Mouse (Mus musculus) embryo, embryonic 11 days (tissue): Measurements from ENCODE around the gene Rabac1.

Source experiments
- DNase-seq: peaks from one replicate; pipeline ENCODE4 v3.0.0-alpha.2; 2015

The Rabac1 gene

DNA sequence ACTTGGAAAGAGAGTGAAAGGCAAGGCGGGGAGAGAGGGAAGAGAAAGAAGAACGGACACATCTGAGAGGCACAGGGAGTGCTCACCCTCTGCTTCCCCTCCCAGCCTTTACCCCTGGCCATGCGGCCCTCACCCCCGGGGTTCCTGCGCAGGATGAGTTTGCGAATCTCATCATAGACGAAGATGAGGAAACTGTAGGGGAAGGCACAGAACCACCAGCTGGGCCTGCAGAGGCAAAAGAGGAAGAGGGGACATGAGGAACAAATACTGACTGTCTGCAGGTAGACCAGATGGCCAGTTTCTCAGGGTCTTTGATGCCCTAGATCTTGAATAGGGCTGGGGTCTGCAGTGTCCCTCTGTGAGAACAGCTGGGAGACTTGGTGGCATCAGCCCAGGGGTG, 6.2 kb upstream of the Rabac1 start:
- DNase-seq, result no peak

DNA sequence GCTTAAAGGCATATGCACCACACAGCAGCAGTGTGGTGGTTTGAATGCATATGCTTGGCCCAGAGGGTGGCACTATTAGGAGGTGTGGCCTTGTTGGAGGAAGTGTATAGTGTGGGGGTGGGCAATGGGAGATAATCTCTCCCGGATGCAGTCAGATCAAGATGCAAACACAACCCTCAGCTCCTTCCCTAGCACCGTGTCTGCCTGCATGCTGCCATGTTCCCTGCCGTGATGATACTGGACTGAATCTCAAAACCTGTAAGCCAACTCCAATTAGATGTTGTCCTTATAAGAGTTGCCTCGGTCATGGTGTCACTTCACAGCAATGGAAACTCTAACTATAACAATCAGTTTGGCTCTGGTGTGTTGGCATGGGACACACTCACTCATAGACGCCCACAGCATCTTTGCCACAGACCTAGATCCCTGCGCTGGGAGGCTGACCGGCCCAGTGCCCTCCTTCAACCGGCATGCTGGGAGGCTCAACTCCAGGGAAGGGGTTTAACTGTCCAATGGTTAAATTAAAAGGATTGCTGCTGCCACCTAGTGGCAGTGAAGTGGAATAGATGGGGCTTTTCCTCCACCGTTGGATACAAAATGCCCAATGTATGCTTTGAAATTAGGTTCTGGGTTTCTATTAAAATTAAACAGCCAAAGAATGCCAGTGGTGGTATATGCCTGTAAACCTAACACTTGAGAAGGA, 2.5 kb upstream of the Rabac1 start:
- DNase-seq, result peak; percentile 72

- no peak for DNase-seq
These were observed 1.3 kb upstream of the Rabac1 start for GRCm38 (mm10) chr7:24973902-24974301.

DNA sequence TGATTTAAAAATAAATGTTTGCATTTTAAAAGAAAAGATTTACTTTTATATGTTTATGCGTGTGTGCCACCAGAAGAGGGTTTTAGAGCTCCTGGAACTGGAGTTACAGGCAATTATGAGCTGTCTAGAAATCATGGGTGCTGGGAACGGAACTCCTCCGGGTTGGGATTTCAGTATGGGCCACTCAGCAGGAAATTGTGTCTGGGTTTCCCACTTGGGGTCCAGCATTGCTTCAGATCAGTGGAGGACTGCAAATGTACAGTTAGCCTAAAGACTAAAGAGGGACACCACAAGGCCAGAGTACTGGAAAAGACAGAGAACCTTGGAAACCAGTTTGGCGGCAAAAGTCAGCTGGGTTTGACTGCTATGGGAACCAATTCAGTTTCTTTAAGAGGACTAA, 654 bp upstream of the Rabac1 start:
- no peak for DNase-seq

DNA sequence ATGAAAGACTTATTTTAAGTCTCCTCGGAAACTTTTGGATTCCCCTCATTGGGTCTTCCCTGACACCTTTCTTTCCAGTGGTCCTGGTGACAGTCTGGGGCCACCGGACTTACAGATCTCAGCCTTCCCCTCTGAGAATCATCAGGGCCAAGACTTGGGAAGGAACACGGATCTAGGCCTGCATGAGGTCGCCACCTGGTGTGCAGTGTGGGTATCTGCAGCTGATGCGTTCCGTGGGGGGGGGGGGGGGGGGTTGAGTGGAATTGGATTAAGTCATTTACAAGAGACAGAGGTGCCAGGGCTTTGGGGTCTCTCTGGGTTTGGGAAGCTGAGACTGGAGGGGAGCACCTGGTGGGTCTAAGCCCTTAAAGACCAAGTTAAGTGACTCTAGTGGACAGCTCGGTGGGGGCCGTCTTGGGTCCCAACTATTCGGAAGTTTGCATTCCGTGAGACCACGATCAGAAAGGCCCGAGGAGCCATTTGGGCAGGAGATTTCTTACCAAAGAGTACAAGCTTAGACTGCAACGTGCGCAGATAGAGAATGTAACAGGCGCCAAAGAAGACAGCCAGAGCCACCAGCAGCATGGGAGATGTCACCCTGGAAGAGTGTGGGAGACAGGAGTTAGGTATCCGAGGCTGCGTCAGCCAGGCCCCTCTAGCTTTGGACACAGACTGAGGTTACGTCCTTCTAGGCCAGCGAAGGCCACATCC, 1.1 kb downstream of the Rabac1 start:
- peak; percentile 70 for DNase-seq

- no peak for DNase-seq
These were observed 2.2 kb downstream of the Rabac1 start for GRCm38 (mm10) chr7:24970341-24970740.

DNA sequence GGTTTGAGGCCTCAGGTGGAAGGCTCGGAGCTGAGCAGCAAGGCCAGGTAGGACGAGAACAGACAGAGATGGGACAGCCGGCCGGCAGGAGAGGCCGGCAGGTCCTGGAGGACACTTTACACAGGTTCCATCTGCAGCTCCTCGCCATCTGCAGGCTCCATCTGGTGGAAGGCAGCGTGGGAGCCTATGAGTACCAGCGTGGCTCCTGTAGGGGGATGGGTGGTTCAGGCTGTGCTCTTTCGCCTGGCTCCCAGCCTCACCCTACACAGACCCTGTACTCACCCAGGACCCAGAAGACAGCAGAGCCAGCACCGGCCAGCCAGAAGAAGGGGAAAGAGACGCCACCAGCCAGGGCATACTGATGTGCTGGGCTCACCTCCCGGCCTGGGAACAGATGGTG, 2.7 kb downstream of the Rabac1 start:
- no peak for DNase-seq

- DNase-seq, result no peak
These were observed 4.1 kb downstream of the Rabac1 start for GRCm38 (mm10) chr7:24968463-24968862.

DNA sequence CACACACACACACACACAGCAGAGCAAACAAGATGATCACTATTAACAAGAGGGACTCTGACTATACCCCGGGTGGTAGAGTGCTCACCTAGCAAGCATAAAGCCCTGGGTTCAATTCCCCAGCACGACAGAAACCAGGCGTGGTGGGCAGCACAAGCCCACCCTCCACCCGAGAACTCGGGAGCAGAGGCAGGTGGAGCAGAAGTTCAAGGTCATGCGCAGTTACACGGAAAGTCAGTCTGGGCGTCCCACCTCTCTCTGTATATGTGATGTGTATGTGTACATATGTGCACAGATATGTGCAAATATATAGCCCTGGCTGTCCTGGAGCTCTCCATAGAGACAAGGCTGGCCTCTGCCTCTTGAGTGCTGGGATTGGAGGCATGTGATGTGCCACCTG, 4.6 kb downstream of the Rabac1 start:
- DNase-seq, result no peak

DNA sequence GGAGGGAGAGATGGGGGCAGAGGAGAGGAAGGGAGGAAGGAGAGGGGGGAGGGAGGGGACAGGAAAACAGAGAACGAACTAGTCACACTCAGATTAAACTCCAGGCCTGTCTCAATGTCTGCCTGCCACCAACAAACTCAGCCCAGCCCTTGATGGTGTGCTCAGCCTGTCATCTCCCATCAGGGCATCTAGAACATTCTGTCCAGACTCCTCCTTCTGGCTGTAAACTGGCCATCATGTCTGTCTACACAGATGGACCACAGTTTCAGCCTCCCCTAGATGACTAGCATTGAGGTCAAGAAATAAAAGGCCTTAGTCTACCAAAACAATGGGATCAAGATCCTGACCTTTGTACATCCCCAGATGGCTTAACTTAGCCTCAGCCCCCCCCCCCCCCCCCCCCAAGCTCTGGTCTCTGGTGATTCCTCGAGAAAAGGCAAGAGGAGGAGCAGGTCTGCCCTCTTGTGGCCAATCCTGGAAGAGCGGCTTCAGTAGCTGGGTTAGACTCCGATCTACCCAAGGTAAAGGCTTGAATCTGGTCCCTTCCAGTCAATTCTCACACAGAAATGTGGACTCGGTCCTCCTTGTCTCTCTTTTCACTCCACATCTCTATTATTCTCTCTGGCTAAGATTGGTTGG, 7.5 kb downstream of the Rabac1 start:
- peak; percentile 82 for DNase-seq

GRCm38 (mm10) chr7:24964288-24964687, 8.3 kb downstream of the Rabac1 start:
- no peak for DNase-seq

DNA sequence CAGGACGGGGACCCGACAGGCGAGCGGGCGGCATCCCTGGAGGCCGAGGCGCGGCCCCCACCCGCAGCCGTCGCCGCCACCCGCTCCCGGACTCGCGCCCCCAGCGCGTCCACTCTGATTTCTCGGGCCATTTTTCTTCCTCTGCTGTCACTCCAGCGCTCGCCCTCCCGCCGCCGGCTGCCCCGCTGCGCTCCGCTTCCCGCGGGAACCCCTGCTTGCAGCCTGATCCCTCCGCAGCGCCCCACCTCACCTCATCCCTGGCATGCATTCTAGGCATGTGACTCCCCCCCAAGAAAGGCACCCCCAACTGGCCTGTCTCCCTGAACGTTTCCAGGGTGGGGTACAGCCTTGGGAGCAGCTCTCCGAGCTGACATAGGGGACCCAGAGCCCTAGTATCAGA, 17.3 kb downstream of the Rabac1 start:
- DNase-seq, result no peak

DNA sequence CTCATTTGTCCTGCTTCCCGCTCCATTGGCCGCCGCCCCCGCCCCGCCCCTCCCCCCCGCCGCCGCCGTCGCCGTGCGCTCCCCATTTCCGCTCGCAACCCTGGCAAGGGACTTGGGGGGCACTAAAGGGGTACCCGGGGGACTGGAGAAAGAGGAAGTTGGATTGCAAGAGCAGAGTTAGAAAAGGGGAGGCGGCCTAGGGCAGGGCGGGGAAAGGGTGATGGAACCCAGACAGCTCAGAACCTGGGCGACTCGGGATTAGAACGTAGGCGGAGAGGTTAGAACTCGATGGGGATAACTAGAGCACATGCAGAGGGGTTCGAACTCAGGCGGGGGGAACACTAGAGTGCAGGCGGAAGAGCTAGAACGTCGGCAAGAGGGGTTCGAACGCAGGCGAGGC, 18.1 kb downstream of the Rabac1 start:
- DNase-seq, result peak; percentile 44

DNA sequence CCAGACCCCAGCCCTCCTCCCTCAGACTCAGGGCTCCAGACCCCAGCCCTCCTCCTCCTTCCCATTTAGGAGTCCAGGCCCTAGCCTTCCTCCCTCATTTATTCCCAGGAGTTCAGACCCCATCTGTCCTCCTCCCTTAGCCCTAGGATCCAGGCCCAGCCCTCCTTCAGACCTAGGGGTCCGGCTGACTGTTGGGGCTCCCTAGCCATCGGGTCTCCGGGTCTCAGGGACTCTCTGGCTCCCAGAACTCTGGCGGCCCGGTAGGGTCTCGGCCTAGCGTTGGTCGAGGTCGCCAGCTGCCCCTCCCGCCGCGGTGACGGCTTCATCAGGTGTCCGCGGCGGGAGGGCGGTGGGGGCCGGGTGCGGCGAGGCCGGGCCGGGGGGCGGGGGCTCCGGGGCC, 18.6 kb downstream of the Rabac1 start:
- no peak for DNase-seq

- DNase-seq, result peak; percentile 90
These were observed 22.5 kb downstream of the Rabac1 start for GRCm38 (mm10) chr7:24949958-24950623.

- no peak for DNase-seq
These were observed 23.8 kb downstream of the Rabac1 start for GRCm38 (mm10) chr7:24948774-24949173.

DNA sequence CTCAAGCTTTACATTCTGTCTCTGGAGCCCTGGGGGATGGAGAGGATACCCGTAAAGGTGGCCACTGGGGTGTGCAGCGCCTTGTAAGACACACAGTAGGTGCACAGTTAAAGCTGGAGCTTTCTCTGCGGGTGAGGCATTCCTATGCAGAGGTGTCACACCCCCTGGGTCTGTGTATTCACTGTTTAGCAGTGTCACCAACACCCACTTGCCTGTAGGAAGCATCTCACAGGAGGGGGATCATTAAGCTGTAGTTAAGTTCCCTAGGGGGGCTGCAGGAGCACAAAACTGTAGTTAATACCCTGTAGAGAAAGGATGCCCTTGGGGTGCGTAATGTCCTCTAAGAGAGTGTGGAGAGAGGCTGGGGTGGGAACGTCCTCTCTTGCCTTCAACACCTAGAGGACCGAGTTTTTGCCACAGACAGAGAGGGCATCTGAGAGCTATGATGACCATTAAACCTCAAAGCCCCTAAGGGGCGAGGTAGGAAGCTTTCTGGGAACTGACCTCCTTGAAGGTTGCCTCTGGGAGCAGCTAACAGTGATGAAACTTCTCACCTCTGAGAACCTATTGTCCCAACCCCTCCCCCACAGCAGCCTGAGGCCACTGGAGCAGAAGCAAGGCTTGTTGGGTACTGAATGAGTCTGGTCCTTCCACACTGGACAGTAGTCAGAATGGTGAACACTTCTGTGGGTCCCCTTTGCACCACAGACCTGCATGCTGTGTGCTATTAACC, 25.1 kb downstream of the Rabac1 start:
- no peak for DNase-seq

- DNase-seq, result no peak
These were observed 28.1 kb downstream of the Rabac1 start, which contains the start of gene Gm4881 for GRCm38 (mm10) chr7:24944257-24944950. Gene Gm4881 (minus strand): TSS chr7:24944494.

DNA sequence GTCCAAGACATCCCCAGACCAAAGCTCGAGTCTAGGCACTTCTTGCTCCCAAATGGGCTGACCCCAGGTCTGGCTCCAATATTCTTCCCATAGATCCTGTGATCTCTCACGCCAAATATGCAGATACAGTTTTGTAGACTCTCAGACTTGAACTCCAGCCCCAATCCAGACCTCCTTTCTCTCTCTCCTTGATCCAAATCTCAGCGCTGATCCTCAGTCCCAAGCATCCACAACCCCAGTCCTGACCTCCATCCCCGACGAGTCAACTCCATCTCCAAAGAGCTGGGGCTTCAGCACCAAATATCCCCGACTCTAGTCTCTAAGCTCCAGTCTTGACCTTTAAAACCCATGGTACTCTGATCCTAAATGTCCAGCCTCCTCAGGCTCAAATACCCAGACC, 28.9 kb downstream of the Rabac1 start:
- no peak for DNase-seq

- DNase-seq, result no peak
These were observed 40.9 kb downstream of the Rabac1 start for GRCm38 (mm10) chr7:24931651-24932050.

- DNase-seq, result no peak
These were observed 42.1 kb downstream of the Rabac1 start for GRCm38 (mm10) chr7:24930475-24930874.
